Mouse (Mus musculus): ENCODE measurements around the gene Gm10282. TPM values are rescaled to one million over a fixed set of nuclear protein-coding genes. Genes with fewer than 3 reads are reported as not detected.

The Gm10282 gene
- polyA plus RNA-seq, 1 experiment from 2014 or later: 36.8 TPM

DNA sequence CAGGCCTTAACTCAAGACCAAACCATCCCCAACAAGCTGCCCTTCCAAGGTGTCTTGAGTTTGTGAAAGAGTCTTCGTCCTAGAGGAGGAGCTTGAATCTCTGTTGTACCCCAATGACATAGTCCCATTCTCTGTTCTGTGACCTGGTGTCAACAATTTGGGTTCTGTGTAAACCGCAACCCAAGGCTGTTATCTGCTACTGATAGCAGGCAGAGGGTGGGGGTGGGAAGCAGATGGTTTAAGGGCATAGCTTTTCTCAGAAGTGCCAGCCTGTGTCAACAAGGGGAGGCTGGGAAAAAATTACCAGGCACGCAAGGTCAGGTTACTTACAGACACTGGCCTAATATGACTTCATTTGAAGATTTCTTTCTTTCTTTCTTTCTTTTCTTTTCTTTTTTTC is 27.8 kb downstream of the Gm10282 start:
- no peak overlapping the region for H3K27ac ChIP-seq (replicated peaks; ENCODE audit: low read depth, low read length)
- no peaks in the 10 kb centered on the region for H3K4me1 ChIP-seq (ENCODE audit: control insufficient read depth, insufficient read depth, low read length)

DNA sequence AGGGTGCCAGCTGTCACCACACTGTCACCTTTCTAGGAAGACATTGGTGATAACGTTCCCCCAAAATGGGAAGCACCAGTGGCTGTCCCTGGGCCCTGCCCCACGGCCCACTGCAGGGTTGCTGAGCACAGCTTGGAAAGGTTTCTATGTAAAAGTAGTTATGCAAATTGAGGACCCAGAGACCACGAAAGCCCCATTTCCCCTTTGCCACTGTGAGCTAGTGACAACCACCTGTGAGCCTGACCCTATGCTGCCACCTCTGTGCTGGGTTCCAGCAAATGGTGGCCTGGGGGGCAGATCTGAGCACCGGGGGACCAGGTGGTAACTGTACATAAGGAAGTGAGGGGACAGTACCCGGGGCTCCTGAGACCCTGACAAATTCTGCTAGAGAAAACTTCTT is 31.3 kb downstream of the Gm10282 start:
- no peaks in the 10 kb centered on the region for H3K27me3 ChIP-seq (ENCODE audit: control insufficient read depth, insufficient read depth, low read length)
- no peaks in the 10 kb centered on the region for H3K4me1 ChIP-seq (ENCODE audit: control insufficient read depth, insufficient read depth, low read length)
- H3K4me3 ChIP-seq (ENCODE audit: low read depth, low read length): no peak overlapping the region
- no peak overlapping the region for H3K4me2 ChIP-seq (ENCODE audit: low read depth, severe bottlenecking)
- no peak for DNase-seq (ENCODE audit: low spot score)
- no peak overlapping the region for H3K9ac ChIP-seq (ENCODE audit: low read length)
- H3K36me3 ChIP-seq (ENCODE audit: control insufficient read depth, insufficient read depth, low read length): no peaks in the 10 kb centered on the region
- H3K9me3 ChIP-seq (ENCODE audit: control insufficient read depth, low read length): no peaks in the 10 kb centered on the region
- 69% methylated on average over 5 of the region's 5 CpGs for WGBS
- ATAC-seq (ENCODE audit: insufficient number of reproducible peaks, low FRiP score, low TSS enrichment, low read depth): no peak
- no peak overlapping the region for H3K27ac ChIP-seq (replicated peaks; ENCODE audit: low read depth, low read length)

More for the DNA sequence above, 27.8 kb downstream of the Gm10282 start:
- no peak for ATAC-seq (ENCODE audit: insufficient number of reproducible peaks, low FRiP score, low TSS enrichment, low read depth)
- WGBS: 70% methylated on average over 3 of the region's 3 CpGs
- no peaks in the 10 kb centered on the region for H3K36me3 ChIP-seq (ENCODE audit: control insufficient read depth, insufficient read depth, low read length)
- no peaks in the 10 kb centered on the region for H3K9me3 ChIP-seq (ENCODE audit: control insufficient read depth, low read length)
- DNase-seq (ENCODE audit: low spot score): no peak
- H3K4me2 ChIP-seq (ENCODE audit: low read depth, severe bottlenecking): no peak overlapping the region
- H3K4me3 ChIP-seq (ENCODE audit: low read depth, low read length): no peak overlapping the region
- no peaks in the 10 kb centered on the region for H3K27me3 ChIP-seq (ENCODE audit: control insufficient read depth, insufficient read depth, low read length)
- H3K9ac ChIP-seq (ENCODE audit: low read length): no peak overlapping the region

GRCm38 (mm10) chr8:72273111-72273770 is 31.8 kb downstream of the Gm10282 start:
- H3K4me1 ChIP-seq (ENCODE audit: control insufficient read depth, insufficient read depth, low read length): no peaks in the 10 kb centered on the region
- no peak for DNase-seq (ENCODE audit: low spot score)
- H3K4me3 ChIP-seq (ENCODE audit: low read depth, low read length): no peak overlapping the region
- no peak overlapping the region for H3K9ac ChIP-seq (ENCODE audit: low read length)
- no peak overlapping the region for H3K27ac ChIP-seq (replicated peaks; ENCODE audit: low read depth, low read length)
- WGBS: 81% methylated on average over 1 of the region's 1 CpGs
- no peaks in the 10 kb centered on the region for H3K36me3 ChIP-seq (ENCODE audit: control insufficient read depth, insufficient read depth, low read length)
- no peaks in the 10 kb centered on the region for H3K9me3 ChIP-seq (ENCODE audit: control insufficient read depth, low read length)
- H3K27me3 ChIP-seq (ENCODE audit: control insufficient read depth, insufficient read depth, low read length): no peaks in the 10 kb centered on the region
- ATAC-seq (ENCODE audit: insufficient number of reproducible peaks, low FRiP score, low TSS enrichment, low read depth): no peak
- H3K4me2 ChIP-seq (ENCODE audit: low read depth, severe bottlenecking): no peak overlapping the region

GRCm38 (mm10) chr8:72272361-72272760 is 32.7 kb downstream of the Gm10282 start:
- no peak overlapping the region for H3K4me2 ChIP-seq (ENCODE audit: low read depth, severe bottlenecking)
- H3K36me3 ChIP-seq (ENCODE audit: control insufficient read depth, insufficient read depth, low read length): no peaks in the 10 kb centered on the region
- no peaks in the 10 kb centered on the region for H3K27me3 ChIP-seq (ENCODE audit: control insufficient read depth, insufficient read depth, low read length)
- H3K27ac ChIP-seq (replicated peaks; ENCODE audit: low read depth, low read length): no peak overlapping the region
- no peak overlapping the region for H3K4me3 ChIP-seq (ENCODE audit: low read depth, low read length)
- no peaks in the 10 kb centered on the region for H3K4me1 ChIP-seq (ENCODE audit: control insufficient read depth, insufficient read depth, low read length)
- ATAC-seq (ENCODE audit: insufficient number of reproducible peaks, low FRiP score, low TSS enrichment, low read depth) (0 out of 2 replicates have a peak, but pooled peaks have one; percentile 24), DNase-seq (ENCODE audit: low spot score) (peak; percentile 67)
- no peaks in the 10 kb centered on the region for H3K9me3 ChIP-seq (ENCODE audit: control insufficient read depth, low read length)
- WGBS: 21% methylated on average over 3 of the region's 3 CpGs
- no peak overlapping the region for H3K9ac ChIP-seq (ENCODE audit: low read length)

DNA sequence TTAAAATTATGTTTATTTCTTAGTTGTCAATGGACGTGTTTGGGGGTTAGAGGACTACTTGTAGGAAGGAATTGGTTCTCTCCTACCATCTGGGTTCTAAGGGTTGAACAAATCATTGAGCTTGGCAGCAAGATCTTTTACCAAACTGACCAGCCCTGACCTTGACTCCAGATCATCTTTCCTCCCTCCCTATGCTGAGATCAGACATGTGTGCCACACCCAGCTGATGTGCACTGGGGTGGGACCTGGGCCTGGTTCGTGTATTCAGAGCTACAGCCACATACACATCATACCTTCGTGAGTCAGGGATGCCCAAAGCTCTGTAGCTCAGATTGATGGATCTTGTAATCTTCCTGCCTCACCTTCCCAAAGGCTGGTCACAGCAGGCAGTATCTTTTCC is 33.4 kb downstream of the Gm10282 start:
- H3K4me1 ChIP-seq (ENCODE audit: control insufficient read depth, insufficient read depth, low read length): no peaks in the 10 kb centered on the region
- 76% methylated on average over 3 of the region's 3 CpGs for WGBS
- no peak overlapping the region for H3K27ac ChIP-seq (replicated peaks; ENCODE audit: low read depth, low read length)
- H3K9me3 ChIP-seq (ENCODE audit: control insufficient read depth, low read length): no peaks in the 10 kb centered on the region
- ATAC-seq (ENCODE audit: insufficient number of reproducible peaks, low FRiP score, low TSS enrichment, low read depth): no peak
- DNase-seq (ENCODE audit: low spot score): no peak
- H3K9ac ChIP-seq (ENCODE audit: low read length): no peak overlapping the region
- no peak overlapping the region for H3K4me3 ChIP-seq (ENCODE audit: low read depth, low read length)
- no peak overlapping the region for H3K4me2 ChIP-seq (ENCODE audit: low read depth, severe bottlenecking)
- H3K27me3 ChIP-seq (ENCODE audit: control insufficient read depth, insufficient read depth, low read length): no peaks in the 10 kb centered on the region
- no peaks in the 10 kb centered on the region for H3K36me3 ChIP-seq (ENCODE audit: control insufficient read depth, insufficient read depth, low read length)

DNA sequence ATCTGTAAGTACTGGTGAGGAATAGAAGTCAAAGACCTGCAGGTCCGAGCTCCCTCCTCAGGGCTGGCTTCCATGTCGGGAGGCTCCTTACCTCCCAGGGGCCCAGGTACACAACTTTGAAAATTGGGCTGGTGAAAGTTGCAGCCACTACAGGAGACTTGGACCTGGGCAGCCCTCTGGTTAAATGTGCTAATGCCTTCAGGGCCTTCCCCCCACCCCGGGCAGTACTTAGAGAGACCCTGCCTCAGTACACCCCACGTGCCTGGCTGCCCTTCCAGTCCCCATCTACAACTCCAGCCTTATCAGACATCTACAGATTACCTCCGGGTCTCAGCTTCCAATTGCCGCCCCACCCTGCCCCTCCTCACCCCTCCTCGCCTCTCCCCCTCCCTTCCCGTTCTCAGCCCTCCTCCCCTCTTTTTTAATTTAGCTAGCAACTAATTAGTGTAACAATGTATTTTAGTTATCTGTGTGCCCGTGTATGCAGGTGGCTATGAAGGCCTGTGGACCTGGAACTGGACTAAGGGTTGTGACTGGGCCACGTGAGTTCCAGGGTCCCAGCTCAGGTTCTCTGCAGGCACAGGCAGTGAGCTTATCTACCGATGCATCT is 33.9 kb downstream of the Gm10282 start:
- Histone ChIP-seq H3K27ac (replicated peaks; ENCODE audit: low read depth, low read length) (no peak overlapping the region), H3K9ac (ENCODE audit: low read length) (no peak overlapping the region), H3K4me2 (ENCODE audit: low read depth, severe bottlenecking) (no peak overlapping the region), H3K27me3 (ENCODE audit: control insufficient read depth, insufficient read depth, low read length) (no peaks in the 10 kb centered on the region), H3K36me3 (ENCODE audit: control insufficient read depth, insufficient read depth, low read length) (no peaks in the 10 kb centered on the region), H3K4me3 (ENCODE audit: low read depth, low read length) (no peak overlapping the region), H3K9me3 (ENCODE audit: control insufficient read depth, low read length) (no peaks in the 10 kb centered on the region), H3K4me1 (ENCODE audit: control insufficient read depth, insufficient read depth, low read length) (no peaks in the 10 kb centered on the region)
- DNase-seq (ENCODE audit: low spot score) (no peak), ATAC-seq (ENCODE audit: insufficient number of reproducible peaks, low FRiP score, low TSS enrichment, low read depth) (no peak)
- 69% methylated on average over 11 of the region's 11 CpGs for WGBS

DNA sequence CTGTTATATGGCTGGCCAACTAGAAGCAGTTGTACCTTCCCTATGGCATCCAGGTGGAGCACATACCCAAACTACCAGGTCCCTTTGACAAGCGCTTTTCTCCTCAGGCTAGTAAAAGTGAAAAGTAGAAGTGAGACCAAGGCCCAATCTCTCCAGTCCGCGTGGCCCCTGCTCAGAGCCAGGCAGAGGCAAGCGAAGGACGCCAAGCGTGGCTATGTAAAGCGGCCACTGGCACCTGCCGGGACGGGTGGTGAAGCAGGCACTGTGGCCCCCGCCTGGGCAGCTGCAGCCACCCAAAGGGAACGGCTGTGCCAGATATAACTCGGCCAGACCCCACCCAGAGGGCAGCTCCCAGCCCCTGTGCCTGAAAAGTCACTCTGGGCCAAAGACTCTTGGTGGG is 34.5 kb downstream of the Gm10282 start:
- Histone ChIP-seq H3K36me3 (ENCODE audit: control insufficient read depth, insufficient read depth, low read length) (no peaks in the 10 kb centered on the region), H3K27ac (replicated peaks; ENCODE audit: low read depth, low read length) (no peak overlapping the region), H3K4me3 (ENCODE audit: low read depth, low read length) (no peak overlapping the region), H3K27me3 (ENCODE audit: control insufficient read depth, insufficient read depth, low read length) (no peaks in the 10 kb centered on the region), H3K9ac (ENCODE audit: low read length) (no peak overlapping the region), H3K4me1 (ENCODE audit: control insufficient read depth, insufficient read depth, low read length) (no peaks in the 10 kb centered on the region), H3K4me2 (ENCODE audit: low read depth, severe bottlenecking) (no peak overlapping the region), H3K9me3 (ENCODE audit: control insufficient read depth, low read length) (no peaks in the 10 kb centered on the region)
- no peak for DNase-seq (ENCODE audit: low spot score)
- 85% methylated on average over 12 of the region's 12 CpGs for WGBS
- no peak for ATAC-seq (ENCODE audit: insufficient number of reproducible peaks, low FRiP score, low TSS enrichment, low read depth)

- no peaks in the 10 kb centered on the region for H3K36me3 ChIP-seq (ENCODE audit: control insufficient read depth, insufficient read depth, low read length)
- DNase-seq (ENCODE audit: low spot score) (no peak), ATAC-seq (ENCODE audit: insufficient number of reproducible peaks, low FRiP score, low TSS enrichment, low read depth) (no peak)
- no peak overlapping the region for H3K4me2 ChIP-seq (ENCODE audit: low read depth, severe bottlenecking)
- no peaks in the 10 kb centered on the region for H3K27me3 ChIP-seq (ENCODE audit: control insufficient read depth, insufficient read depth, low read length)
- no peak overlapping the region for H3K27ac ChIP-seq (replicated peaks; ENCODE audit: low read depth, low read length)
- no peaks in the 10 kb centered on the region for H3K4me1 ChIP-seq (ENCODE audit: control insufficient read depth, insufficient read depth, low read length)
- WGBS: 79% methylated on average over 15 of the region's 15 CpGs
- H3K4me3 ChIP-seq (ENCODE audit: low read depth, low read length): no peak overlapping the region
- H3K9me3 ChIP-seq (ENCODE audit: control insufficient read depth, low read length): no peaks in the 10 kb centered on the region
- no peak overlapping the region; the same call in 1 of the 2 replicates for H3K9ac ChIP-seq (ENCODE audit: low read length)
Observed at GRCm38 (mm10) chr8:72268356-72268755, 36.7 kb downstream of the Gm10282 start.
